Mouse (Mus musculus): ENCODE results near the gene Tradd. TPM values are rescaled to one million over a fixed set of nuclear protein-coding genes. Genes with fewer than 3 reads are reported as not detected.

Gene Tradd
- polyA plus RNA-seq, 1 experiment from 2014 or later: 12.1 TPM

DNA sequence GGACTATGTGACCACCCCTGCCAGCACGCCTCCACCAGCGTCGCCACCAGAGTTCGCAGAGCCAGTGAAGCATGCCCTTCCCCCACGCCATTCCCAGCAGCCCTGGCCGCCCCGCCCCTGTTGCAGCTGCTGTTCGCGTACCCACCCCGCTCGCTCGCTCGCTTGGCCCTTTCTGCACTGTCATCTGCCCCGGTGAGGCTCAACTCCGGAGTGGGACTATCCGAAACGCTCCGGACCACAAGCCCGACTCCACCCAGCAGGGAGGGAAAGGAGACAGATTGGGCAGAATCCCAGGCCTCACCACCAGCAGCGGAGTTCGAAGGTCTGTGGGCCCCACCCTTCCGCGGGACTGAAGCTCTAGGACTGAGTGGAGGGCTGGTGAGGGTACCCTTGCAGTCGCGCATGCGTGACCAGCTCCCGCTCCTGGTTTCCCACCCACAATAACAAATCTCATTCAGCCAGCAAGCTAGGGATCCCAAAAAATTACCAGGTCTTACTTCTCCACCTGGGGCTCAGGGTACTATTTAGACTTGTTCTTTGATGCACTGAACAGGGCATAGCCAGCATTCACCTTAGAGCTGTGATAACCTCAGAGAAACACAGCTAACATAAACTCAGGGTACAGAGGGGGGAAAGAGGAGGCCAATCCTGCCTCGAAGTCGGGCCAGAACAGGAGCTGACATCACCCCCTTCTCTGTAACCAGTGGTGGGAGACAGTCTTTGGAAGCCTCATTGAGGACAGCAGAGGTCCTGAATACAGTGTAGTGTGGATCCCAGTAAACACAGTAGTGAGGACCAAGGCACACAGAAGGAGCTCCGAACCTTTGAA is 12.1 kb upstream of the Tradd start:
- peak overlapping the region; percentile 53 for H3K4me3 ChIP-seq
- H3K4me1 ChIP-seq: peaks cover 22% of the 10 kb centered on the region
- no peaks in the 10 kb centered on the region for H3K9me3 ChIP-seq (replicated peaks)
- DNase-seq (ENCODE audit: low spot score): peak; percentile 72
- peaks cover 100% of the 10 kb centered on the region for H3K27me3 ChIP-seq (ENCODE audit: low read depth, poor library complexity, severe bottlenecking)
- H3K27ac ChIP-seq: peak overlapping the region; percentile 10; the same call in 1 of the 2 replicates
- 4% methylated on average over 30 of the region's 30 CpGs for WGBS
- peaks cover 11% of the 10 kb centered on the region; the same call in 1 of the 2 replicates for H3K36me3 ChIP-seq

- Histone ChIP-seq H3K4me3 (peak within 1 kb of the TSS; percentile 53), H3K27ac (peak within 1 kb of the TSS; percentile 10; the same call in 1 of the 2 replicates), H3K4me1 (peaks cover 23% of the 10 kb centered on the region), H3K27me3 (ENCODE audit: low read depth, poor library complexity, severe bottlenecking) (peaks cover 100% of the 10 kb centered on the region), H3K9me3 (replicated peaks) (no peaks in the 10 kb centered on the region), H3K36me3 (peaks cover 8% of the 10 kb centered on the region; the same call in 1 of the 2 replicates)
- DNase-seq (ENCODE audit: low spot score): no peak
- WGBS: 10% methylated on average over 10 of the region's 10 CpGs
Observed at GRCm38 (mm10) chr8:105275840-105276239, 11.4 kb upstream of the Tradd start, which contains the start of gene Nol3. TSS of gene Nol3 (plus strand) at chr8:105276140.

- no peak overlapping the region for H3K27ac ChIP-seq
- 9% methylated on average over 9 of the region's 11 CpGs for WGBS
- H3K27me3 ChIP-seq (ENCODE audit: low read depth, poor library complexity, severe bottlenecking): peaks cover 100% of the 10 kb centered on the region
- H3K36me3 ChIP-seq: peaks cover 5% of the 10 kb centered on the region; the same call in 1 of the 2 replicates
- no peaks in the 10 kb centered on the region for H3K9me3 ChIP-seq (replicated peaks)
- no peak for DNase-seq (ENCODE audit: low spot score)
- H3K4me3 ChIP-seq: peak overlapping the region; percentile 53; the same call in 1 of the 2 replicates
- peaks cover 28% of the 10 kb centered on the region for H3K4me1 ChIP-seq
Observed at GRCm38 (mm10) chr8:105275387-105275786, 11.0 kb upstream of the Tradd start.

- under 1% methylated on average over 11 of the region's 11 CpGs for WGBS
- Histone ChIP-seq H3K4me3 (peak overlapping the region; percentile 62; the same call in 1 of the 2 replicates), H3K4me1 (peaks cover 49% of the 10 kb centered on the region), H3K36me3 (no peaks in the 10 kb centered on the region), H3K9me3 (replicated peaks) (0 out of 2 replicates have a peak, but pooled peaks cover 2% of the 10 kb centered on the region), H3K27ac (no peak overlapping the region), H3K27me3 (ENCODE audit: low read depth, poor library complexity, severe bottlenecking) (peaks cover 100% of the 10 kb centered on the region)
- peak; percentile 60 for DNase-seq (ENCODE audit: low spot score)
Observed at GRCm38 (mm10) chr8:105270916-105271186, 6.4 kb upstream of the Tradd start.

DNA sequence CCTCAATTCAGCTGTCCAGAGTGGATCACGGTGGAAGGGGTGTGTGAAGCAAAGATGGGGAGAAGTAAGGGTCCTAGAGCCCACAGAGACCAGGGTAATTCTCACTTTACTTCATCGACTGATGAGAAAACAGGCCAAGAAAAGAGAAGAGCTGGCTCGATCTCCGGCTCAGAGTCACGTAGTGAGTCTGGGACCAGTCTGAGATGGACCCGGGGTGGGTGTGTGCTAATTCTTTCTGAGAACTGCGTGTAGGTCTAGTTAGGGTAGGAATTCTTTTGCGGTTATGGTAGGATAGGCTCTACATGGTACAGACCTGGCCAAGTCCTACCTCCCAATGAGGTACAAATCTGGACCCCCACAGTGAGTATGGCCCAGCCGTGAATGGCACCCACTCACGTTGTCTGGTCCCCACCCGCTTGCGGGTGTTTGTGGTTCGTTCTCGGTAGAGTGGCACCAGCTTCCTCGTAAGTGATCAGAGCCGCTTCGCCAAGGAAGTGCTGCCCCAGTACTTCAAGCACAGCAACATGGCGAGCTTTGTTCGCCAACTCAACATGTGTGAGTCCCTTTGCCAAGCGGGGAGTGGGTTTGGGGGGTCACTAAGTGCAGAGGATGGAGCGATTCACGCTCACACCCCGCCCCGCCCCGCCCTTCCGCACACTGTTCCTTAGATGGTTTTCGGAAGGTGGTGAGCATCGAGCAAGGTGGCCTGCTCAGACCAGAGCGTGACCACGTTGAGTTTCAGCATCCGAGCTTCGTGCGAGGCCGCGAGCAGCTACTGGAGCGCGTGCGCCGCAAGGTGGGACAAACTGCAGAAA is 5.9 kb upstream of the Tradd start:
- DNase-seq (ENCODE audit: low spot score): no peak

GRCm38 (mm10) chr8:105269461-105269947 is 5.1 kb upstream of the Tradd start, which contains the start of gene Hsf4:
TSS of gene Hsf4 (plus strand) at chr8:105269801.
- under 1% methylated on average over 42 of the region's 42 CpGs for WGBS
- Histone ChIP-seq H3K9me3 (replicated peaks) (0 out of 2 replicates have a peak, but pooled peaks cover 2% of the 10 kb centered on the region), H3K36me3 (no peaks in the 10 kb centered on the region), H3K4me1 (peaks cover 50% of the 10 kb centered on the region), H3K27me3 (ENCODE audit: low read depth, poor library complexity, severe bottlenecking) (peaks cover 100% of the 10 kb centered on the region), H3K4me3 (peak within 1 kb of the TSS; percentile 62), H3K27ac (peak within 1 kb of the TSS; percentile 62)
- peak; percentile 67 for DNase-seq (ENCODE audit: low spot score)

More for the DNA sequence above, 5.9 kb upstream of the Tradd start:
- Histone ChIP-seq H3K4me1 (peaks cover 43% of the 10 kb centered on the region), H3K27me3 (ENCODE audit: low read depth, poor library complexity, severe bottlenecking) (peaks cover 100% of the 10 kb centered on the region), H3K27ac (no peak overlapping the region), H3K9me3 (replicated peaks) (0 out of 2 replicates have a peak, but pooled peaks cover 2% of the 10 kb centered on the region), H3K36me3 (no peaks in the 10 kb centered on the region), H3K4me3 (peak overlapping the region; percentile 62)
- WGBS: 2% methylated on average over 39 of the region's 39 CpGs

- Histone ChIP-seq H3K27ac (peak overlapping the region; percentile 62; the same call in 1 of the 2 replicates), H3K27me3 (ENCODE audit: low read depth, poor library complexity, severe bottlenecking) (peaks cover 100% of the 10 kb centered on the region), H3K4me3 (peak overlapping the region; percentile 62), H3K4me1 (peaks cover 54% of the 10 kb centered on the region), H3K36me3 (no peaks in the 10 kb centered on the region), H3K9me3 (replicated peaks) (0 out of 2 replicates have a peak, but pooled peaks cover 2% of the 10 kb centered on the region)
- no peak for DNase-seq (ENCODE audit: low spot score)
- WGBS: 2% methylated on average over 10 of the region's 10 CpGs
Observed at GRCm38 (mm10) chr8:105269075-105269458, 4.7 kb upstream of the Tradd start.

- Histone ChIP-seq H3K4me1 (peaks cover 58% of the 10 kb centered on the region), H3K4me3 (peak overlapping the region; percentile 62), H3K36me3 (no peaks in the 10 kb centered on the region), H3K27ac (peak overlapping the region; percentile 9; the same call in 1 of the 2 replicates), H3K9me3 (replicated peaks) (0 out of 2 replicates have a peak, but pooled peaks cover 2% of the 10 kb centered on the region), H3K27me3 (ENCODE audit: low read depth, poor library complexity, severe bottlenecking) (peaks cover 100% of the 10 kb centered on the region)
- under 1% methylated on average over 65 of the region's 65 CpGs for WGBS
- DNase-seq (ENCODE audit: low spot score): peak; percentile 82
Observed at GRCm38 (mm10) chr8:105268342-105269074, 4.1 kb upstream of the Tradd start.

DNA sequence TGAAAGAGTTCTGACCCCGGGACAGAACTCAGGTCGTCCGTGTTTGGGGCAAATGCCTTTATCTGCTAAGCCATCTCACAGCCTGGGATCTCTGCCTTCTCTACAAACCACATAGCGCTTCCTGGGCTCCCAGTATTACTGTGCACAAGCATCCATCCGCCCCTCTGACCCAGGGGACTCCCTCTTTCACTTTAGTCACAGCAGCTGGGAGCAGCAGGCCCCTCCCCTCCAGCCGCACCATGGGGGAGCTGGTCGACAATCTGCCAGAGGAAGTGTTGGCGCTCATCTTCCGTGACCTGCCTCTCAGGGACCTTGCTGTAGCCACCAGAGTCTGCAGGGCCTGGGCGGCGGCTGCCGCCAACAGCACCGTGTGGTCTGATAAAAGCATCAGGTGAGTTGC is 2.4 kb upstream of the Tradd start:
- Histone ChIP-seq H3K9me3 (replicated peaks) (0 out of 2 replicates have a peak, but pooled peaks cover 2% of the 10 kb centered on the region), H3K27me3 (ENCODE audit: low read depth, poor library complexity, severe bottlenecking) (peaks cover 100% of the 10 kb centered on the region), H3K36me3 (no peaks in the 10 kb centered on the region), H3K4me1 (peaks cover 58% of the 10 kb centered on the region), H3K27ac (no peak overlapping the region), H3K4me3 (peak overlapping the region; percentile 6; the same call in 1 of the 2 replicates)
- 7% methylated on average over 13 of the region's 13 CpGs for WGBS
- no peak for DNase-seq (ENCODE audit: low spot score)

- H3K27me3 ChIP-seq (ENCODE audit: low read depth, poor library complexity, severe bottlenecking): peaks cover 100% of the 10 kb centered on the region
- H3K4me3 ChIP-seq: peak overlapping the region; percentile 71
- no peaks in the 10 kb centered on the region for H3K36me3 ChIP-seq
- 0 out of 2 replicates have a peak, but pooled peaks cover 2% of the 10 kb centered on the region for H3K9me3 ChIP-seq (replicated peaks)
- H3K4me1 ChIP-seq: peaks cover 50% of the 10 kb centered on the region
- DNase-seq (ENCODE audit: low spot score): no peak
- WGBS: 17% methylated on average over 10 of the region's 10 CpGs
- no peak overlapping the region for H3K27ac ChIP-seq
Observed at GRCm38 (mm10) chr8:105265128-105265527, 719 bp upstream of the Tradd start.

- H3K4me3 ChIP-seq: peak overlapping the region; percentile 71
- peaks cover 100% of the 10 kb centered on the region for H3K27me3 ChIP-seq (ENCODE audit: low read depth, poor library complexity, severe bottlenecking)
- H3K9me3 ChIP-seq (replicated peaks): 0 out of 2 replicates have a peak, but pooled peaks cover 2% of the 10 kb centered on the region
- DNase-seq (ENCODE audit: low spot score): no peak
- WGBS: 42% methylated on average over 16 of the region's 16 CpGs
- H3K36me3 ChIP-seq: no peaks in the 10 kb centered on the region
- H3K27ac ChIP-seq: no peak overlapping the region
- H3K4me1 ChIP-seq: peaks cover 49% of the 10 kb centered on the region
Observed at GRCm38 (mm10) chr8:105263244-105263912, 1.0 kb downstream of the Tradd start.
